Comparison of ENCODE assay signal across 20 mouse cellular contexts in the genomic region with DNA sequence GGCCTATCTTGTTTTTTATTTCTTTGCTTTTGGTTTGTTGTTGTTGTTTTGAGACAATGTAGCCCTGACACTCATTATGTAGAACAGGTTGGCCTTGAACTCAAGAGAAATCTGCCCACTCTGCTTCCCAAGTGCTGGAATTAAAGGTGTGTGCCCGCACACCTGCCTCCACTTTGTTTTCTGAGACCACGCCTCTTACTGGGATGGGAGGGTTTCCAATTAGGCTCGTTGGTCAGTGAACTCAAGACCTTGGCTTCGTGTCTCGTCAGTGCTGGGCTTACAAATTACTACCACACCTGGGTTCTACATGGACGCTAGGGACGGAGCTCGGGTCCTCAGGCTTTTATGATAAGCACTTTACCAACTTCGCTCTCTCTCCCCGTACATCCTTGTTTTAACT. TPM values are rescaled to one million over a fixed set of nuclear protein-coding genes. Genes with fewer than 3 reads are reported as not detected.
DNase-seq lines count a peak whose midpoint lies in the region; ATAC-seq and TF ChIP-seq lines count a peak whose summit lies in the region.
"Had no signal": no experiment of that assay in that cellular context is flagged by ENCODE, and none has a peak within 500 bp of the region (broad histone marks: within the 10 kb centered on the region; RNA-seq: fewer than 3 reads in every experiment).

No protein-coding gene starts in this region.

- H3K36me3 ChIP-seq in ES-Bruce4 (ENCODE audit: control insufficient read depth, insufficient read depth, low read length, poor library complexity, severe bottlenecking) = no peaks in the 10 kb centered on the region
- no peaks in the 10 kb centered on the region; the same call in 1 of the 2 replicates for H3K36me3 ChIP-seq in forebrain, embryonic 10.5 days (replicated peaks)
- H3K36me3 ChIP-seq in forebrain, embryonic 13.5 days (ENCODE audit: poor library complexity, severe bottlenecking) = no peaks in the 10 kb centered on the region
- H3K36me3 ChIP-seq: embryonic facial prominence, embryonic 13.5 days; embryonic facial prominence, embryonic 15.5 days had no signal

- DNase-seq in ES-CJ7 (ENCODE audit: low read depth, low spot score) (peak; percentile 51), ZHBTc4 (ENCODE audit: low read depth, low spot score) (peak; percentile 14)
- no peak for DNase-seq in forebrain, embryonic 10.5 days (ENCODE audit: extremely low spot score, low spot score)
- DNase-seq: adrenal gland, adult 2 months; adrenal gland, postnatal 10 days; adrenal gland, postnatal 25 days; cerebellum, adult 11 months; cerebellum, adult 18-20 months; cerebellum, adult 8-10 months; cerebellum, adult 9-11 months; cerebellum, postnatal 14 days; cerebellum, postnatal 36 days; embryo, embryonic 11 days had no signal

- peak overlapping the region; percentile 29; the same call in 1 of the 2 replicates for H3K27ac ChIP-seq in ES-Bruce4 (ENCODE audit: insufficient read depth, low read length)
- no peak overlapping the region for H3K27ac ChIP-seq in forebrain, embryonic 10.5 days
- no peak overlapping the region for H3K27ac ChIP-seq in forebrain, embryonic 13.5 days
- H3K27ac ChIP-seq: embryonic facial prominence, embryonic 13.5 days; embryonic facial prominence, embryonic 15.5 days had no signal

- no peak overlapping the region for H3K4me3 ChIP-seq in ES-Bruce4 (ENCODE audit: low read depth, low read length)
- no peak overlapping the region for H3K4me3 ChIP-seq in forebrain, embryonic 10.5 days
- H3K4me3 ChIP-seq in forebrain, embryonic 13.5 days = no peak overlapping the region
- H3K4me3 ChIP-seq: embryonic facial prominence, embryonic 13.5 days; embryonic facial prominence, embryonic 15.5 days; erythroblast, embryonic 14.5 days had no signal

- no peak for ATAC-seq in forebrain, embryonic 13.5 days
- ATAC-seq: forebrain, embryonic 14.5 days; forebrain, embryonic 16.5 days had no signal

- H3K9ac ChIP-seq in ES-Bruce4 (ENCODE audit: low read depth, poor library complexity, severe bottlenecking) = no peak overlapping the region
- no peak overlapping the region for H3K9ac ChIP-seq in forebrain, embryonic 13.5 days
- H3K9ac ChIP-seq: embryonic facial prominence, embryonic 13.5 days; embryonic facial prominence, embryonic 15.5 days had no signal

- H3K27me3 ChIP-seq in ES-Bruce4 (ENCODE audit: control insufficient read depth, insufficient read depth, low read length, poor library complexity, severe bottlenecking) = no peaks in the 10 kb centered on the region
- H3K27me3 ChIP-seq in forebrain, embryonic 10.5 days (ENCODE audit: poor library complexity, severe bottlenecking) = no peaks in the 10 kb centered on the region
- no peaks in the 10 kb centered on the region for H3K27me3 ChIP-seq in forebrain, embryonic 13.5 days
- H3K27me3 ChIP-seq: embryonic facial prominence, embryonic 13.5 days; embryonic facial prominence, embryonic 15.5 days had no signal

- peaks cover 5% of the 10 kb centered on the region for H3K4me1 ChIP-seq in ES-Bruce4 (ENCODE audit: control insufficient read depth, insufficient read depth, low read length)
- H3K4me1 ChIP-seq in forebrain, embryonic 10.5 days = no peaks in the 10 kb centered on the region
- peaks cover 4% of the 10 kb centered on the region; the same call in 1 of the 2 replicates for H3K4me1 ChIP-seq in forebrain, embryonic 13.5 days
- H3K4me1 ChIP-seq: embryonic facial prominence, embryonic 13.5 days; embryonic facial prominence, embryonic 15.5 days had no signal

- no peak for TF ChIP-seq CTCF in ES-Bruce4 (IDR thresholded peaks at IDR 0.05; ENCODE audit: low read depth, low read length)

- TF ChIP-seq EP300 in ES-Bruce4 (IDR thresholded peaks at IDR 0.05; ENCODE audit: insufficient read depth, low read depth, low read length) = peak; percentile 66; the same call in 1 of the 2 replicates

- H3K4me2 ChIP-seq in forebrain, embryonic 13.5 days = no peak overlapping the region
- H3K4me2 ChIP-seq: embryonic facial prominence, embryonic 13.5 days; embryonic facial prominence, embryonic 15.5 days had no signal

- no peaks in the 10 kb centered on the region for H3K9me3 ChIP-seq in ES-Bruce4 (replicated peaks; ENCODE audit: control insufficient read depth, insufficient read depth, low read length, poor library complexity, severe bottlenecking)
- no peaks in the 10 kb centered on the region for H3K9me3 ChIP-seq in forebrain, embryonic 10.5 days
- H3K9me3 ChIP-seq in forebrain, embryonic 13.5 days (replicated peaks) = no peaks in the 10 kb centered on the region
- H3K9me3 ChIP-seq: embryonic facial prominence, embryonic 13.5 days; embryonic facial prominence, embryonic 15.5 days had no signal

- no peak for TF ChIP-seq POLR2A in ES-Bruce4 (IDR thresholded peaks at IDR 0.05; ENCODE audit: insufficient read depth, low read length)

- 95% methylated on average over 10 of the region's 10 CpGs for WGBS in forebrain, embryonic 10.5 days
- WGBS in forebrain, embryonic 13.5 days = 93% methylated on average over 10 of the region's 10 CpGs

RNA-seq across cellular contexts. Expression of gene Elavl1, which starts 30.2 kb away (rescaled TPM):
- 118 and 123 TPM in 2 replicates for polyA plus RNA-seq in ES-Bruce4 (2011; ENCODE audit: insufficient read depth, insufficient read length, low read depth, missing spikeins)
- 354 and 371 TPM in 2 replicates for polyA plus RNA-seq in forebrain, embryonic 10.5 days (2016; fragmentation: Nextera tagmentation; extraction: Ambion mirVana)
- polyA plus RNA-seq in forebrain, embryonic 13.5 days (2015; fragmentation: Nextera tagmentation; extraction: Ambion mirVana) = 199 and 215 TPM in 2 replicates

RNA-seq across cellular contexts. Expression of gene Ccl25, which starts 30.4 kb away (rescaled TPM):
- 35.1 and 40.2 TPM in 2 replicates for polyA plus RNA-seq in ES-Bruce4 (2011; ENCODE audit: insufficient read depth, insufficient read length, low read depth, missing spikeins)
- 23.6 and 26.4 TPM in 2 replicates for polyA plus RNA-seq in forebrain, embryonic 10.5 days (2016; fragmentation: Nextera tagmentation; extraction: Ambion mirVana)
- polyA plus RNA-seq in forebrain, embryonic 13.5 days (2015; fragmentation: Nextera tagmentation; extraction: Ambion mirVana) = 24.3 and 24.8 TPM in 2 replicates
